Mouse (Mus musculus) lung, postnatal 0 days (tissue): ENCODE measurements at regions not wholly inside any gene's neighbourhood (a gene's known extent, or its start where the extent isn't known, plus 50 kb on each side); places are given as distances from the start of the nearest gene placed in this dataset.

ENCODE experiments used
- CTCF ChIP-seq: IDR thresholded peaks from 2 replicates; pipeline ENCODE4 v1.5.1; 2016; ENCODE audit warnings: antibody characterized with exemption, mild to moderate bottlenecking
- EP300 ChIP-seq: IDR thresholded peaks from 2 replicates; pipeline ENCODE4 v1.6.1; 2016; ENCODE audit warnings: antibody characterized with exemption, mild to moderate bottlenecking, control low read depth

- TF ChIP-seq CTCF (no peak), EP300 (no peak)
These were observed 82.9 kb downstream of the Plk2 start for GRCm38 (mm10) chr13:110477709-110478108.
